27 mouse cellular contexts compared by ENCODE assay signal in the genomic region with DNA sequence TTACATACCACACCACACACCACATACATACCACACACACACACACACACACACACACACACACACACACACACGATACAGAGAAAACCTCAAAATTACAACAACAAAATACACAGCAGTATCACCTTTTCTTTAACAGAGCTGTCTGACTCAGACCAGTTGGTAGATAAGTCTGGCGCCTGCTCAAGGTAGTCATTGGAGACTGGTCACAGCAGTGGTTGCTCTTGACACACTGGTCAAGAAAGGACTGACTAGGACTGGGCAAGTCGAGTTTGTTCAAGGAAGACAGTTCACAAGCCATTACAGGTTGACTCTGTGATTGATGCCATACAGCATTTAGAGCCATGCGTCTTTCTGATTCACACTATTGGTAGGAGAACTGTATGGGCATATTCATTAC.
A peak's percentile ranks its signal among the peaks of the same experiment; 100 is the strongest.
DNase-seq lines count a peak whose midpoint lies in the region; ATAC-seq and TF ChIP-seq lines count a peak whose summit lies in the region.
"Had no signal": no experiment of that assay in that cellular context is flagged by ENCODE, and none has a peak within 500 bp of the region (broad histone marks: within the 10 kb centered on the region; RNA-seq: fewer than 3 reads in every experiment).

No protein-coding gene starts in this region.

- H3K27me3 ChIP-seq in stomach, embryonic 16.5 days (ENCODE audit: control insufficient read depth, insufficient read depth, low read length): no peaks in the 10 kb centered on the region
- no peaks in the 10 kb centered on the region for H3K27me3 ChIP-seq in hindbrain, postnatal 0 days (ENCODE audit: insufficient read depth, low read length)
- H3K27me3 ChIP-seq: CH12.LX; embryonic facial prominence, embryonic 13.5 days; embryonic facial prominence, embryonic 15.5 days; forebrain, embryonic 12.5 days; forebrain, embryonic 15.5 days had no signal

- no peak overlapping the region for H3K9ac ChIP-seq in stomach, embryonic 16.5 days (ENCODE audit: low read length)
- H3K9ac ChIP-seq in hindbrain, postnatal 0 days (replicated peaks; ENCODE audit: low read length): no peak overlapping the region
- H3K9ac ChIP-seq: embryonic facial prominence, embryonic 13.5 days; embryonic facial prominence, embryonic 15.5 days; forebrain, embryonic 12.5 days; forebrain, embryonic 15.5 days; forebrain, postnatal 0 days had no signal

- no peak overlapping the region for H3K4me3 ChIP-seq in stomach, embryonic 16.5 days (replicated peaks; ENCODE audit: low read length)
- no peak overlapping the region for H3K4me3 ChIP-seq in hindbrain, postnatal 0 days (ENCODE audit: low read length)
- H3K4me3 ChIP-seq: embryonic facial prominence, embryonic 13.5 days; embryonic facial prominence, embryonic 15.5 days; erythroblast, embryonic 14.5 days; forebrain, embryonic 10.5 days; forebrain, embryonic 12.5 days; forebrain, embryonic 15.5 days had no signal

- no peaks in the 10 kb centered on the region for H3K36me3 ChIP-seq in stomach, embryonic 16.5 days (ENCODE audit: control insufficient read depth, insufficient read depth, low read length)
- H3K36me3 ChIP-seq in hindbrain, postnatal 0 days (ENCODE audit: insufficient read depth, low read length): no peaks in the 10 kb centered on the region
- H3K36me3 ChIP-seq: embryonic facial prominence, embryonic 13.5 days; embryonic facial prominence, embryonic 15.5 days; forebrain, embryonic 10.5 days; forebrain, embryonic 12.5 days; forebrain, embryonic 15.5 days; G1E had no signal

- ATAC-seq in stomach, embryonic 16.5 days (ENCODE audit: insufficient read depth, low FRiP score): 0 out of 2 replicates have a peak, but pooled peaks have one; percentile 44
- no peak for ATAC-seq in hindbrain, postnatal 0 days
- ATAC-seq: CD4-positive, CD25-positive, alpha-beta regulatory T cell, adult 4 months; forebrain, embryonic 15.5 days; forebrain, postnatal 0 days had no signal

- TF ChIP-seq CTCF in hindbrain, postnatal 0 days (IDR thresholded peaks at IDR 0.05; ENCODE audit: low read depth): no peak

- no peaks in the 10 kb centered on the region for H3K4me1 ChIP-seq in stomach, embryonic 16.5 days (ENCODE audit: control insufficient read depth, insufficient read depth, low read length)
- H3K4me1 ChIP-seq in hindbrain, postnatal 0 days (ENCODE audit: insufficient read depth, low read length): no peaks in the 10 kb centered on the region
- H3K4me1 ChIP-seq: embryonic facial prominence, embryonic 13.5 days; embryonic facial prominence, embryonic 15.5 days; forebrain, embryonic 10.5 days; forebrain, embryonic 12.5 days; forebrain, embryonic 15.5 days had no signal

- H3K27ac ChIP-seq in stomach, embryonic 16.5 days (ENCODE audit: low read length): no peak overlapping the region
- no peak overlapping the region for H3K27ac ChIP-seq in hindbrain, postnatal 0 days
- H3K27ac ChIP-seq: embryonic facial prominence, embryonic 13.5 days; embryonic facial prominence, embryonic 15.5 days; forebrain, embryonic 10.5 days; forebrain, embryonic 12.5 days; forebrain, embryonic 15.5 days had no signal

- no peak overlapping the region for H3K4me2 ChIP-seq in stomach, embryonic 16.5 days (ENCODE audit: low read depth, low read length)
- H3K4me2 ChIP-seq in hindbrain, postnatal 0 days (ENCODE audit: low read depth, low read length): no peak overlapping the region
- H3K4me2 ChIP-seq: embryonic facial prominence, embryonic 13.5 days; embryonic facial prominence, embryonic 15.5 days; forebrain, embryonic 12.5 days; forebrain, embryonic 15.5 days had no signal

- 82% methylated on average over 4 of the region's 4 CpGs for WGBS in stomach, embryonic 16.5 days
- 91% methylated on average over 4 of the region's 4 CpGs for WGBS in hindbrain, postnatal 0 days

- H3K9me3 ChIP-seq in stomach, embryonic 16.5 days (replicated peaks; ENCODE audit: control insufficient read depth, low read length): no peaks in the 10 kb centered on the region
- H3K9me3 ChIP-seq in hindbrain, postnatal 0 days (ENCODE audit: low read length): no peaks in the 10 kb centered on the region
- H3K9me3 ChIP-seq: embryonic facial prominence, embryonic 13.5 days; embryonic facial prominence, embryonic 15.5 days; forebrain, embryonic 10.5 days; forebrain, embryonic 12.5 days; forebrain, embryonic 15.5 days had no signal

- intact Hi-C loops in gastrocnemius, postnatal 14 days (cut with DNase I; ENCODE audit: low total_unique reads): no loop called here

- DNase-seq in 3T3-L1 (ENCODE audit: low read depth, low spot score) (peak; percentile 8), NIH3T3 (ENCODE audit: low read depth) (peak; percentile 31)
- DNase-seq in gastrocnemius, postnatal 14 days: no peak
- no peak for DNase-seq in natural killer cell, adult 2 months (ENCODE audit: low spot score in 2 of 2)
- no peak for DNase-seq in hindbrain, postnatal 0 days (ENCODE audit: low spot score)
- DNase-seq: adrenal gland, adult 2 months; adrenal gland, postnatal 10 days; adrenal gland, postnatal 25 days; B cell, adult 2 months; cerebellum, adult 11 months; cerebellum, adult 18-20 months; cerebellum, adult 8-10 months; cerebellum, adult 9-11 months; cerebellum, postnatal 14 days; cerebellum, postnatal 36 days; embryo, embryonic 11 days; forebrain, postnatal 0 days had no signal

Comparison
In these comparisons a context has a peak if more than half of its experiments do, and no peak if none do; other contexts are left out.
1. DNase-seq: peak in 3T3-L1 (single experiment) and NIH3T3 (single experiment); none in gastrocnemius, postnatal 14 days (single experiment), natural killer cell, adult 2 months (0 of 2) and hindbrain, postnatal 0 days (single experiment).